Mouse (Mus musculus): Measurements from ENCODE around the gene Pibf1.

Pibf1 gene

GRCm38 (mm10) chr14:99266749-99267148 is 167.5 kb downstream of the Pibf1 start:
- WGBS, result 72% methylated on average over 5 of the region's 5 CpGs

GRCm38 (mm10) chr14:99274056-99274455 is 174.8 kb downstream of the Pibf1 start:
- 71% methylated on average over 2 of the region's 2 CpGs for WGBS

GRCm38 (mm10) chr14:99275827-99276226 is 176.6 kb downstream of the Pibf1 start:
- 74% methylated on average over 4 of the region's 4 CpGs for WGBS

GRCm38 (mm10) chr14:99278312-99278711 is 179.1 kb downstream of the Pibf1 start:
- WGBS, result 60% methylated on average over 9 of the region's 9 CpGs

- WGBS, result 69% methylated on average over 12 of the region's 12 CpGs
These were observed 179.7 kb downstream of the Pibf1 start for GRCm38 (mm10) chr14:99278763-99279486.

GRCm38 (mm10) chr14:99280399-99280798 is 181.2 kb downstream of the Pibf1 start:
- 90% methylated on average over 5 of the region's 5 CpGs for WGBS

GRCm38 (mm10) chr14:99280825-99281433 is 181.7 kb downstream of the Pibf1 start:
- WGBS, result 90% methylated on average over 5 of the region's 5 CpGs

- 95% methylated on average over 4 of the region's 4 CpGs for WGBS
These were observed 186.3 kb downstream of the Pibf1 start for GRCm38 (mm10) chr14:99285486-99285885.

GRCm38 (mm10) chr14:99292176-99292575 is 193.0 kb downstream of the Pibf1 start:
- 95% methylated on average over 5 of the region's 5 CpGs for WGBS

GRCm38 (mm10) chr14:99294424-99294823 is 195.2 kb downstream of the Pibf1 start:
- WGBS, result 97% methylated on average over 8 of the region's 8 CpGs

DNA sequence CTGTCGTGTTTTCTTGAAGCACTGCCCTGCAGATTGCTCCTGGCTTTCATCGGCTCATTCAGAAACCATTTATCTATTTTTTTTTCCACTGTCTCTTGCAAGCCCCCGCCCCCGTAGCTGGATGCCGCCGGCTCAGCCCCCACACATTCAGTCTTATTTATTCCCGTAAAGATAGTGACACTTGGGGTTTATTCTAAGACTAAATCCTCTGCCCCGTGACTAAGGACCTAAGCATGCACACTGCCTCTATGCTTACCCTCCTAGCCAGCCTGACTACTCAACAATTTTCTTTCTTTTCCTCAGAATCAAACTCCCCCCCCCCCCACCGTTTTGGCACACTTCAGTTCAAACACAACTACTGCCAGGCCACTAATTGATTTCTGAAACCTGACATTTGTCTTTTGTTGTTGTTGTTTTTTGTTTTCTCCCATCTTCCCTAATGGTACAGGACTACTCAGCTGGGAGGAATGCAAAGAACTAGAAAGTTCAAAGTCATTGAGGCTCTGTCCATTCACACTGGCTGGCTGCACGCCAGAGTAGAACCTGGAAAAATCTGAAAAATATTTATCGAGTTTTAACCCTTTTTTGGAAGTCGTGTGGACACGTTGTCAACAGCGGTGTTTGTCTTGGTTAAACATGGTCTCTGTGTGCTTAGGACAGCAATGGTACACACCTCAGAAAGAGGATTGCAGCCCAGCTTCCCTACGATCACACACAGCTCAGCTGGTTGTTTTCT is 196.6 kb downstream of the Pibf1 start:
- 42% methylated on average over 15 of the region's 15 CpGs for WGBS

DNA sequence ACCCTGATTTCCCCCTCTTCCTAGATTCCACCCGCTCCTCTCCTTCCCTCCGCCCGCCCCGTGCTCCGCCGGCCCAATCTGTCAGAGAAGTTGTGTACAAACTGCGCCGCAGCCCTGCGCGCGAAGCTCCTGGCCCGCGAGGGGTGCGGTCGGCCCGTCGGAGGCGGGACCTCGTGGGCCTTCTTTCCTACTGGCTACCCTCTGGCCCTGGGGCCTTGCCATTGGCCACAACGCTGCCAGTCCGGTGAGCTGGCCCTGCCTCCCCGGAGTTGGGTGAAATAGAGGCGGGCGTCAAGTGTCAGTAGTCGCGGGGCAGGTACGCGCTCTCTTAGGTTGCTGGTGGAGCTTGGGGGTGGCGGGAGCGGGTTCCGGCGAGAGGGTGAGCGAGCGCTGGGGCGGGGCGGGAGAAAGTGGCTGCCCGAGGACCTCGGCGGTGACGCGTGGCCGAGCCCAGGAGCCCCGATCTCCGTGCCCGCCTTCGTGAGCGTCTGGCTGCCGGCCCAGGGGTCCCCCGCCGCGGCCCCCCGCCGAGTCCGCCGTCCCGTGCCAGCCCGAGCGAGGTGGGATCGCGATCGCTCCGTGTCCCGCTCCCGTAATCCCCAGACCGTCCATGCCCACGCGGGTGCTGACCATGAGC is 199.3 kb downstream of the Pibf1 start, which contains the start of gene Klf5:
Klf5 (plus strand) TSS at position 307 of the 637 bp plus-strand sequence.
- under 1% methylated on average over 65 of the region's 67 CpGs for WGBS

GRCm38 (mm10) chr14:99299022-99299481 is 199.8 kb downstream of the Pibf1 start:
- WGBS, result under 1% methylated on average over 52 of the region's 60 CpGs

DNA sequence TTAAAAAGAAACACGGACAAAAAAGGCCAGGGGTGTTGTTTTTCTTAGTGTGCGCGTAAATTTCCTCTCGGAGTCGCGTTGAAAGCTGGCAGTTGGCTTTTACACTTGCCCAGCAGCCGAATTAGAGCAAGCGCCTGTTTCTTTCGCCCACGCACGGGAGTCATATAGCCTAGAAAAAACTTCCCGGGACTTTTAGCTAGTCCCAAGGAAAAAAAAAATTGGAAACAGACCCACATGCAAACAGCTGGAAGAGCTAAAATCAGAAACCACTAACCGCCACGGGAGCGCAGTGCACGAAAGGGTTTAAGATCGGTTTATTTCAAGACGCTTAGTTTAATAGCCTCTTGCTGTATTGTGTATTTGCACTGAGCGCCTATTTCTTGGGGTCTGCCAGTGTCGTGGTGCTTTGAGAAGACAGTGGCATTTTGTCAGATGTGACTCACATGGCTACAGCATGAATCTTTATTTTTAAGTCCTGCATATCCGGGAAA is 200.5 kb downstream of the Pibf1 start:
- WGBS, result 8% methylated on average over 21 of the region's 21 CpGs

DNA sequence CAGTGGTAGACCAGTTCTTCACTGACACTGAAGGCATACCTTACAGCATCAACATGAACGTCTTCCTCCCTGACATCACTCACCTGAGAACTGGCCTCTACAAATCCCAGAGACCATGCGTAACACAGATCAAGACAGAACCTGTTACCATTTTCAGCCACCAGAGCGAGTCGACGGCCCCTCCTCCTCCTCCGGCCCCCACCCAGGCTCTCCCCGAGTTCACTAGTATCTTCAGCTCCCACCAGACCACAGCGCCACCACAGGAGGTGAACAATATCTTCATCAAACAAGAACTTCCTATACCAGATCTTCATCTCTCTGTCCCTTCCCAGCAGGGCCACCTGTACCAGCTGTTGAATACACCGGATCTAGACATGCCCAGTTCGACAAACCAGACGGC is 202.2 kb downstream of the Pibf1 start:
- WGBS, result 60% methylated on average over 11 of the region's 11 CpGs

Data from cerebral cortex, adult 2 months (tissue).